Mouse (Mus musculus) ES-E14 (cell line): ENCODE measurements around the gene Susd2.

ENCODE experiments used
- CHD2 ChIP-seq: IDR thresholded peaks from 2 replicates; pipeline ENCODE4 v1.6.1; 2014; ENCODE audit warnings: mild to moderate bottlenecking, low read depth, low read length, inconsistent platforms
- ZC3H11A ChIP-seq: IDR thresholded peaks from 2 replicates; pipeline ENCODE4 v1.6.1; 2012; ENCODE audit warnings: low read depth, mild to moderate bottlenecking, inconsistent platforms, low read length, borderline replicate concordance
- ZNF384 ChIP-seq: IDR thresholded peaks from 2 replicates; pipeline ENCODE4 v1.6.1; 2012; ENCODE audit warnings: low read depth, low read length, inconsistent platforms

- TF ChIP-seq ZC3H11A (no peak), CHD2 (no peak), ZNF384 (no peak)
Observed at GRCm38 (mm10) chr10:75625920-75626319, 17.9 kb downstream of the Susd2 start.
